Mouse (Mus musculus) ES-E14 (cell line): ENCODE measurements around the gene Sirt3. TPM values are rescaled to one million over a fixed set of nuclear protein-coding genes. Genes with fewer than 3 reads are reported as not detected.

Experiments
- DNase-seq: peaks from one replicate; pipeline ENCODE4 v3.0.0-alpha.2; 2013; ENCODE audit warnings: low read depth, low spot score
- H3K27ac ChIP-seq: 2 replicates; pipeline ENCODE4 v1.5.1; 2012; ENCODE audit warnings: low read depth, mild to moderate bottlenecking, low read length, moderate library complexity, mixed read lengths; ENCODE audit not compliant: poor library complexity, insufficient read depth, severe bottlenecking
- H3K36me3 ChIP-seq: 2 replicates; pipeline ENCODE4 v1.6.1; 2012; ENCODE audit warnings: mild to moderate bottlenecking, low read length, moderate library complexity, mixed read lengths; ENCODE audit not compliant: control insufficient read depth, poor library complexity, insufficient read depth, severe bottlenecking
- H3K4me1 ChIP-seq, 2 experiments: fragments of 150-350 bp in 1 of 2; sonication (generic) in 1 of 2; 2 replicates each; pipeline ENCODE4 v1.6.1; 2012; ENCODE audit warnings: low read length in 2 of 2, mild to moderate bottlenecking in 1 of 2, mixed read lengths in 1 of 2; ENCODE audit not compliant: control insufficient read depth in 2 of 2, insufficient read depth in 2 of 2, poor library complexity in 1 of 2
- H3K4me3 ChIP-seq, 2 experiments: fragments of 150-350 bp in 1 of 2; sonication (generic) in 1 of 2; 2 replicates each; pipeline ENCODE4 v1.5.1; 2012; ENCODE audit warnings: low read length in 2 of 2, low read depth in 1 of 2, mild to moderate bottlenecking in 1 of 2, mixed read lengths in 1 of 2; ENCODE audit not compliant: insufficient read depth in 1 of 2, poor library complexity in 1 of 2, severe bottlenecking in 1 of 2
- H3K9ac ChIP-seq: 2 replicates; pipeline ENCODE4 v1.6.1; 2012; ENCODE audit warnings: low read depth, mild to moderate bottlenecking, low read length, mixed read lengths; ENCODE audit not compliant: poor library complexity, insufficient read depth, severe bottlenecking
- H3K9me3 ChIP-seq: fragments of 150-350 bp; sonication (generic); 2 replicates; pipeline ENCODE4 v1.6.1; 2012; ENCODE audit warnings: low read depth, mild to moderate bottlenecking, low read length; ENCODE audit not compliant: control insufficient read depth, insufficient read depth
- CHD2 ChIP-seq: IDR thresholded peaks from 2 replicates; pipeline ENCODE4 v1.6.1; 2014; ENCODE audit warnings: mild to moderate bottlenecking, low read depth, low read length, inconsistent platforms
- HCFC1 ChIP-seq: IDR thresholded peaks from 2 replicates; pipeline ENCODE4 v1.6.1; 2012; ENCODE audit warnings: low read length, inconsistent platforms, borderline replicate concordance; ENCODE audit not compliant: insufficient read depth
- MAFK ChIP-seq: IDR thresholded peaks from 2 replicates; pipeline ENCODE4 v1.6.1; 2014; ENCODE audit warnings: mild to moderate bottlenecking, low read depth, low read length, inconsistent platforms; ENCODE audit not compliant: insufficient read depth
- ZC3H11A ChIP-seq: IDR thresholded peaks from 2 replicates; pipeline ENCODE4 v1.6.1; 2012; ENCODE audit warnings: low read depth, mild to moderate bottlenecking, inconsistent platforms, low read length, borderline replicate concordance
- ZNF384 ChIP-seq: IDR thresholded peaks from 2 replicates; pipeline ENCODE4 v1.6.1; 2012; ENCODE audit warnings: low read depth, low read length, inconsistent platforms
- in situ Hi-C, 2 experiments: fragments of 600-800 bp; cut with MboI; formaldehyde crosslinking; loops; one replicate each; pipeline ENCODE4 v1.15.1; 2025; ENCODE audit warnings: low sequenced_read_pairs in 2 of 2, inconsistent platforms in 1 of 2; ENCODE audit not compliant: unreplicated experiment in 2 of 2
- total RNA-seq: library from RNA; depleted of rRNA; stranded (reverse); fragments of 300-350 nt; gene quantifications from 2 replicates; pipeline ENCODE4 v1.2.3, GENCODE M21; 2012

Sirt3 gene
- total RNA-seq, 1 experiment = 18.2 TPM

DNA sequence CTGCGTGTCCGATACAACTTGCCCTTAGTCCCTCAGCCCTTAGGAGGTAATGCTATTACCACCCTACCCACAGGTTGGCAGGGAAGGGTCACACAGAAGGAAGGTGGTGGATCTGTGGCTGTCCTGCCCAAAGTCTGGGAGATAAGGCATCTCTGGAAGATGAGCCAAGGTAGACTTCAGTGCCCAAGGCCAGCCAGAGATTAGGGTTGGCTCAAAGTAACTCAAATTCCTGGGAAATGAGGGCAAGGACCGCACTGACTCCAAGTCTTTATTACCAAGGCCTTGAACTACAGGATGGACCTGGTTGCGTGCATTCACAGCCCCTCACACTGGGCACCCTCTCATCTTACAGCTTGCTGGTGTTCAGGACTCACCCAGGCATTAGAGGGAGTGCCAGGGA lies 30.2 kb downstream of the Sirt3 start:
- Histone ChIP-seq H3K9me3 (no peaks in the 10 kb centered on the region), H3K4me1 (peaks cover 5 to 17% of the 10 kb centered on the region in 2 experiments; a peak in 2 of 4 replicates), H3K27ac (no peak overlapping the region), H3K36me3 (peaks cover 16% of the 10 kb centered on the region), H3K4me3 (no peak overlapping the region), H3K9ac (no peak overlapping the region)
- TF ChIP-seq CHD2 (no peak), ZC3H11A (no peak), HCFC1 (no peak), ZNF384 (no peak), MAFK (no peak)
- in situ Hi-C loops = no loop called here
- no peak for DNase-seq

DNA sequence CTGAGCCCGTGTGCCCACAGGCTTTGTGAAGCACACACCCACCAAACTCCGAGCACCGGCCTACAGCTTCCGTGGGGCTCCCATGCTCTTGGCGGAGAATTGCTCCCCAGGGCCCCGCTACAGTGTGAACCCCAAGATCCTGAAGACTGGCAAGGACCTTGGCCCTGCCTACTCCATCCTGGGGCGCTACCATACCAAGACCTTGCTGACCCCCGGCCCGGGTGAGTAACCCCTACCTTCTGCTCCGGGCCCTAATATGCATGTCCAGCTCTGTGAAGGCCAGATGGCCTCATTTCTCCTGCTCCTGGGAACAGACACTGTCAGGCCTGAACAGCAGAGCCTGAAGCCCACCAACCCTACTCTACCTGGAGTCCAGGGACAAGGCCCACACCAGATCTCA lies 33.5 kb downstream of the Sirt3 start:
- Histone ChIP-seq H3K9ac (no peak overlapping the region), H3K4me3 (no peak overlapping the region), H3K36me3 (peaks cover 6% of the 10 kb centered on the region), H3K9me3 (no peaks in the 10 kb centered on the region), H3K27ac (no peak overlapping the region), H3K4me1 (peaks cover 1 to 21% of the 10 kb centered on the region in 2 experiments; a peak in 2 of 4 replicates)
- TF ChIP-seq HCFC1 (no peak), MAFK (no peak), ZC3H11A (no peak), CHD2 (no peak), ZNF384 (no peak)
- in situ Hi-C loops = loop anchor here (10.0 to 25.0 kb wide), 3 partner anchors 46 to 326 kb away; partner anchors contain the start of genes B4galnt4 (in 1 of the 2) and Rnh1 (in 1 of the 2)
- DNase-seq = no peak

- peaks cover 0 to 18% of the 10 kb centered on the region in 2 experiments; a peak in 2 of 4 replicates for H3K4me1 ChIP-seq
- H3K36me3 ChIP-seq = peaks cover 5% of the 10 kb centered on the region; the same call in 1 of the 2 replicates
- H3K27ac ChIP-seq = no peak within 1 kb of the TSS
- no peaks in the 10 kb centered on the region for H3K9me3 ChIP-seq
- no peak within 1 kb of the TSS for H3K4me3 ChIP-seq
- TF ChIP-seq HCFC1 (no peak), ZNF384 (no peak)
- no peak within 1 kb of the TSS for H3K9ac ChIP-seq
- in situ Hi-C loops = loop anchor here (10.0 to 25.0 kb wide), 3 partner anchors 47 to 327 kb away; partner anchors contain the start of genes B4galnt4 (in 1 of the 2) and Rnh1 (in 1 of the 2)
- no peak for DNase-seq
These were observed 34.1 kb downstream of the Sirt3 start, which contains the start of gene Odf3 for GRCm38 (mm10) chr7:140847755-140848580. Odf3 (plus strand) TSS chr7:140847805.

GRCm38 (mm10) chr7:140846676-140847075 lies 35.4 kb downstream of the Sirt3 start:
- in situ Hi-C loops = loop anchor here (10.0 to 25.0 kb wide), 3 partner anchors 48 to 328 kb away; partner anchors contain the start of genes B4galnt4 (in 1 of the 2) and Rnh1 (in 1 of the 2)
- Histone ChIP-seq H3K36me3 (no peaks in the 10 kb centered on the region), H3K4me1 (peaks cover 4 to 15% of the 10 kb centered on the region in 2 experiments; a peak in 2 of 4 replicates), H3K27ac (no peak overlapping the region), H3K4me3 (no peak overlapping the region), H3K9me3 (no peaks in the 10 kb centered on the region), H3K9ac (no peak overlapping the region)
- no peak for TF ChIP-seq ZNF384
- no peak for TF ChIP-seq HCFC1
- TF ChIP-seq CHD2 = no peak
- no peak for TF ChIP-seq ZC3H11A
- TF ChIP-seq MAFK = no peak
- DNase-seq = no peak
